Mouse (Mus musculus) brain, embryonic 14.5 days (tissue): Measurements from ENCODE around the gene Lmo7.

Source experiments
- CTCF ChIP-seq: fragments of 200-500 bp; IDR thresholded peaks from 2 replicates; pipeline ENCODE4 v1.5.1; 2012; ENCODE audit warnings: inconsistent platforms, mild to moderate bottlenecking, moderate library complexity, borderline replicate concordance; ENCODE audit not compliant: insufficient read depth, insufficient read length; ENCODE audit errors: extremely low read depth
- POLR2A ChIP-seq: fragments of 200-500 bp; IDR thresholded peaks from 2 replicates; pipeline ENCODE4 v1.6.1; 2012; ENCODE audit warnings: mild to moderate bottlenecking, inconsistent platforms, borderline replicate concordance; ENCODE audit not compliant: poor library complexity, insufficient read depth, insufficient read length, severe bottlenecking; ENCODE audit errors: extremely low read depth

DNA sequence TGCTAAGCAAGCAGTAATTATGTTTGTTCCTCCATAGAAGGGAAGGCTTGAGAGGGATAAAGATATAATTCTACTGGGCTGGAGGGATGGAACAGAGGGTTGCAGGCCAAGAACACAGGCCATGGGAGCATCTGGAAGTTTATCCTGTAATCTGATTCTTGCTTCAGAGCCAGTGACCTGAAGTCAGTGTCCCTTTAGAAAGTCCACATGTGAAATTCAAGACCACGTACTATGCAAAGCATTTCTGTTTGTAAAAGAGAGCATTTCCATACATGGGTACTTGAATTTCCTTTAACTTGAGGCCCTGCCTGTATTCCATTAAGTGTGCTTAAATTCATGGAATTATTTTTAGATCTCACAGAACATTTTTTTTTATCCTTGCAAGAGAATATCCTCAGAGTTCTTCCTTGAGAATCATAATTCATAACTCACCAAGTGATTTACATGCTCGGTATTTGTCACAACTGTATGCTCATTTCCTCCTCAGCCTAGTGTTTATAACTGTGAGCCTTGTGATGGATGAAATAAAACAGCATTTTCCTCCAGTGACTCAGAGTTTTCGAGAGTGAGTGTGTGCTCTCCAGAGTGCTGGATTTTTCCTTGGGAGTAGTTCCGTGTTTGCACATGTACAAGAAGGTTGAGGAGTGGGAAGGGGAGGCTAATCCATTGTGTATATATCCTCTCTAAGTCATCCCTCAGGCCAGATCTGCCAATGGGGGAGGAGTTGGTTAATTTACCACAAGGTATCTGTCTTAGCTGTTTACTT, 75.0 kb downstream of the Lmo7 start:
- TF ChIP-seq CTCF, result no peak
- no peak for TF ChIP-seq POLR2A
